Mouse (Mus musculus) ES-E14 (cell line): ENCODE measurements around the gene Itpk1.

Source experiments
- CHD2 ChIP-seq: IDR thresholded peaks from 2 replicates; pipeline ENCODE4 v1.6.1; 2014; ENCODE audit warnings: mild to moderate bottlenecking, low read depth, low read length, inconsistent platforms
- HCFC1 ChIP-seq: IDR thresholded peaks from 2 replicates; pipeline ENCODE4 v1.6.1; 2012; ENCODE audit warnings: low read length, inconsistent platforms, borderline replicate concordance; ENCODE audit not compliant: insufficient read depth
- MAFK ChIP-seq: IDR thresholded peaks from 2 replicates; pipeline ENCODE4 v1.6.1; 2014; ENCODE audit warnings: mild to moderate bottlenecking, low read depth, low read length, inconsistent platforms; ENCODE audit not compliant: insufficient read depth
- ZC3H11A ChIP-seq: IDR thresholded peaks from 2 replicates; pipeline ENCODE4 v1.6.1; 2012; ENCODE audit warnings: low read depth, mild to moderate bottlenecking, inconsistent platforms, low read length, borderline replicate concordance

DNA sequence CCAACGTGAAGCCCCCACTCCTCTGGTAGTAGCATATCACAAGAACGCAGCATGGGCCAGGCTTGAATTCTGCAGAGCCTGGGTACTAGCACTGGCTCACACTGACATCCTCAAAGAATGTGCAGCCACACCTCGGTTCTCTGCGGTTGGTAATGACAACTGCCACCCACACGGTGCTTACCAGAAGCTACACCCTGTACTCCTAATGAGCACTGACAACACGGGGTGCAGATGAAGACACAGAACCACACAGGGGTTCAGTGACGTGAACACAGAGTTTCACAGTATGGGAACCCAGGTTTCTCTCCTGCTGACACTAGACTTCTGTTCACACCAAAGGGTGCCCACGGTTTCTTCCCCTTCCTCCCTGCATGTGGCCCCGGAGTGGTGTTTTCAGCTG, 76.5 kb downstream of the Itpk1 start:
- TF ChIP-seq HCFC1: no peak
- TF ChIP-seq CHD2: no peak
- no peak for TF ChIP-seq MAFK
- TF ChIP-seq ZC3H11A: no peak
